Mouse (Mus musculus): ENCODE measurements around the gene Slc25a14. TPM values are rescaled to one million over a fixed set of nuclear protein-coding genes. Genes with fewer than 3 reads are reported as not detected.

The Slc25a14 gene
- polyA plus RNA-seq, 1 experiment from 2014 or later = 22.8 TPM

GRCm38 (mm10) chrX:48671714-48672113 lies 48.5 kb downstream of the Slc25a14 start:
- Histone ChIP-seq H3K27me3 (ENCODE audit: low read depth, poor library complexity, severe bottlenecking) (no peaks in the 10 kb centered on the region), H3K9me3 (replicated peaks) (no peaks in the 10 kb centered on the region), H3K4me3 (no peak overlapping the region), H3K36me3 (no peaks in the 10 kb centered on the region), H3K4me1 (no peaks in the 10 kb centered on the region), H3K27ac (replicated peaks) (no peak overlapping the region)
- 70% methylated on average over 3 of the region's 3 CpGs for WGBS
- no peak for DNase-seq (ENCODE audit: low spot score)

- Histone ChIP-seq H3K9me3 (replicated peaks) (no peaks in the 10 kb centered on the region), H3K36me3 (no peaks in the 10 kb centered on the region), H3K27ac (replicated peaks) (no peak within 1 kb of the TSS), H3K4me1 (no peaks in the 10 kb centered on the region), H3K27me3 (ENCODE audit: low read depth, poor library complexity, severe bottlenecking) (no peaks in the 10 kb centered on the region), H3K4me3 (no peak within 1 kb of the TSS)
- no peak for DNase-seq (ENCODE audit: low spot score)
- WGBS = 71% methylated on average over 4 of the region's 4 CpGs
Observed at GRCm38 (mm10) chrX:48674171-48674570, 51.0 kb downstream of the Slc25a14 start, which contains the start of gene Gpr119. Gpr119 (minus strand) TSS chrX:48674478.

GRCm38 (mm10) chrX:48683451-48683850 lies 60.2 kb downstream of the Slc25a14 start:
- Histone ChIP-seq H3K4me3 (no peak overlapping the region), H3K27ac (replicated peaks) (no peak overlapping the region), H3K27me3 (ENCODE audit: low read depth, poor library complexity, severe bottlenecking) (no peaks in the 10 kb centered on the region), H3K36me3 (no peaks in the 10 kb centered on the region), H3K4me1 (no peaks in the 10 kb centered on the region), H3K9me3 (replicated peaks) (no peaks in the 10 kb centered on the region)
- DNase-seq (ENCODE audit: low spot score) = peak; percentile 15
- 18% methylated on average over 3 of the region's 3 CpGs for WGBS

GRCm38 (mm10) chrX:48683857-48684256 lies 60.6 kb downstream of the Slc25a14 start:
- no peak for DNase-seq (ENCODE audit: low spot score)
- H3K4me3 ChIP-seq = no peak overlapping the region
- H3K9me3 ChIP-seq (replicated peaks) = no peaks in the 10 kb centered on the region
- WGBS = 75% methylated on average over 5 of the region's 5 CpGs
- H3K4me1 ChIP-seq = no peaks in the 10 kb centered on the region
- no peaks in the 10 kb centered on the region for H3K27me3 ChIP-seq (ENCODE audit: low read depth, poor library complexity, severe bottlenecking)
- no peaks in the 10 kb centered on the region for H3K36me3 ChIP-seq
- no peak overlapping the region for H3K27ac ChIP-seq (replicated peaks)

- 20% methylated on average over 6 of the region's 6 CpGs for WGBS
- no peak for DNase-seq (ENCODE audit: low spot score)
- Histone ChIP-seq H3K27ac (replicated peaks) (peak overlapping the region; percentile 84; the same call in 1 of the 2 replicates), H3K9me3 (replicated peaks) (no peaks in the 10 kb centered on the region), H3K4me1 (peaks cover 11% of the 10 kb centered on the region), H3K36me3 (peaks cover 15% of the 10 kb centered on the region), H3K27me3 (ENCODE audit: low read depth, poor library complexity, severe bottlenecking) (no peaks in the 10 kb centered on the region), H3K4me3 (peak overlapping the region; percentile 70)
Observed at GRCm38 (mm10) chrX:48694460-48694859, 71.2 kb downstream of the Slc25a14 start.

GRCm38 (mm10) chrX:48694864-48695371 lies 71.7 kb downstream of the Slc25a14 start, which contains the start of gene Rbmx2:
Rbmx2 (plus strand) TSS chrX:48695004.
- peak; percentile 89 for DNase-seq (ENCODE audit: low spot score)
- Histone ChIP-seq H3K36me3 (peaks cover 15% of the 10 kb centered on the region), H3K4me1 (peaks cover 11% of the 10 kb centered on the region), H3K27ac (replicated peaks) (peak within 1 kb of the TSS; percentile 84), H3K4me3 (peak within 1 kb of the TSS; percentile 70), H3K9me3 (replicated peaks) (no peaks in the 10 kb centered on the region), H3K27me3 (ENCODE audit: low read depth, poor library complexity, severe bottlenecking) (no peaks in the 10 kb centered on the region)
- WGBS = 13% methylated on average over 42 of the region's 42 CpGs

GRCm38 (mm10) chrX:48709701-48710100 lies 86.5 kb downstream of the Slc25a14 start:
- no peaks in the 10 kb centered on the region for H3K9me3 ChIP-seq (replicated peaks)
- DNase-seq (ENCODE audit: low spot score) = no peak
- H3K4me3 ChIP-seq = no peak overlapping the region
- no peaks in the 10 kb centered on the region for H3K4me1 ChIP-seq
- no peaks in the 10 kb centered on the region for H3K27me3 ChIP-seq (ENCODE audit: low read depth, poor library complexity, severe bottlenecking)
- H3K27ac ChIP-seq (replicated peaks) = no peak overlapping the region
- WGBS = 89% methylated on average over 10 of the region's 10 CpGs
- H3K36me3 ChIP-seq = peaks cover 52% of the 10 kb centered on the region

Small RNAs within 50 kb of the gene (microRNA-seq; reads per million reads assigned to microRNA genes)
- gene Gm27828 = not detected

Other genes starting within 250 kb of the Slc25a14 start
- 1.8 and 2.0 TPM in 2 replicates for gene Elf4, start 160.3 kb upstream of the Slc25a14 start, polyA plus RNA-seq (2016; fragmentation: Nextera tagmentation; extraction: Ambion mirVana)
- 72.0 and 73.1 TPM in 2 replicates for gene Aifm1, start 109.8 kb upstream of the Slc25a14 start, polyA plus RNA-seq (2016; fragmentation: Nextera tagmentation; extraction: Ambion mirVana)
- 11.1 and 19.1 TPM in 2 replicates for gene Rab33a, start 104.1 kb upstream of the Slc25a14 start, polyA plus RNA-seq (2016; fragmentation: Nextera tagmentation; extraction: Ambion mirVana)
- gene Zfp280c, start 28.9 kb upstream of the Slc25a14 start, polyA plus RNA-seq (2016; fragmentation: Nextera tagmentation; extraction: Ambion mirVana) = 19.1 and 19.2 TPM in 2 replicates
- 0.05 TPM in 1 of 2 replicates, not detected in the other for gene Gpr119, start 51.1 kb downstream of the Slc25a14 start, polyA plus RNA-seq (2016; fragmentation: Nextera tagmentation; extraction: Ambion mirVana)
- 24.1 and 24.8 TPM in 2 replicates for gene Rbmx2, start 71.6 kb downstream of the Slc25a14 start, polyA plus RNA-seq (2016; fragmentation: Nextera tagmentation; extraction: Ambion mirVana)

Data from midbrain, embryonic 10.5 days (tissue).